Mouse (Mus musculus): ENCODE results near the gene Polr3c. TPM values are rescaled to one million over a fixed set of nuclear protein-coding genes. Genes with fewer than 3 reads are reported as not detected.

The Polr3c gene
- 10 to 100 TPM; 38.8 to 45.6 TPM for total RNA-seq (2023)

DNA sequence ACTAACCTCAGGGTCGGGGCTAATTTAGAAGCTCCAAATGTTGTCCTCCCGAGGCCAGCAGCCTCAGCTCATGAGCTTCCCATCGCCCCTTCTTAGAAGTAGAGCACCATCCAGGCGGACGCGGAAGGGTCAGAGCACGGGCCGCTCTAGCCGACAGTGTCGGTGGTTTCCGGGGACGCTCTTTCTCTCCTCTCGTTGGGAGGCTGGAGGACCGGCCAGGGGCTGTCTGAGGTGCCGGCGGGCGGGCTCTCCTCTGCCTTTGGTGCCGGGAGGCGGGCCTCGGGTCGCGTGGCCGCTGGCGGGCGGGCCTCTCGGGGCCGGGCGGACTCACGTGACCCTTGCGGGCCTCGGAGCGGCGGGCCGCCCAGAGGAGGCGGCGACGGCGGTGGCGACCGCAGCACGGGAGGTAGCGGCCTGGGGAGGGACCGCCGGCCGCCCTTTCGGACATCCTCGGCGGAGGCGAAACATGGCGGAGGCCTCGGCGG lies at the start of gene Polr3c, which contains the start of gene Rnf115:
Gene Polr3c (minus strand): TSS at position 286 of the 485 bp plus-strand sequence.
Gene Rnf115 (plus strand): TSS at position 322 of the 485 bp plus-strand sequence.

DNA sequence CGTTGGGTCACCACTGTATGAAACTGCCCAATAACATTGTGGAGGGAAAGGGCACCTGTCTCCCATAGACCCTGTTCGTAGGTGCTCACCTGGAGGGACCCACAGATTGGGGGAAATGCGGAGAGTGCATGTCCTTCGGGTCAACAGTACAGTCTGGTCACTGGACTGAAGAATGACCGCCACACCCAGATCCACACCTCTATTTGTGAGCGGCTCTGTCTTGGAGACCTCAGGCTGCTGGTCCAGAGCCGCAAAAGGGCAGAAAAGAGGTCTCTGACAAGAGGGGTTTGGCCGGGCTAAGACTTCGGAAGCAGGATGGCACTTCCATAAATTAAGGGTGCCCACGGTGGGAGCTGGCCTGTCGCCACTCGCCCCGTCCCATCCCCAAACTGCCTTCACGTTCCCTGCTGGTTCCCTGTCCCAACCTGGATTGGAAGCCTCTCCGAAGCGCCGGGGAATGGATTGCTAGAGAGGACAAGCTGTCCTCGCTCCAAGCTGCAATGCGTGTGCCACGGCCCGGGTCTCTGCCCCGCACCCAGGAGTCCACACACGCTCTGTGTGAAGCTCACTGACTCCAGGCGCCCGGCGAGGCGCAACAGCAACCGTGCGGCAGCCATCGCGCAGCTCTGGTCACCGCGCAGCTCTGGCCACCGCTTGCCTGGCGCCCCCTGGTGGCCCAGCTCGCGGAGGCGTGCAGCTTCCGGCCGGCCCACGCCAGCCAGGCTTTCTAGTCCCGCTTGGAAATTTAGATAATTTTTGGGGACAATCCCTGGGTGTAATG lies 19.3 kb downstream of the Polr3c start, which contains the start of gene Nudt17:
Gene Nudt17 (minus strand): TSS at position 660 of the 781 bp plus-strand sequence.

DNA sequence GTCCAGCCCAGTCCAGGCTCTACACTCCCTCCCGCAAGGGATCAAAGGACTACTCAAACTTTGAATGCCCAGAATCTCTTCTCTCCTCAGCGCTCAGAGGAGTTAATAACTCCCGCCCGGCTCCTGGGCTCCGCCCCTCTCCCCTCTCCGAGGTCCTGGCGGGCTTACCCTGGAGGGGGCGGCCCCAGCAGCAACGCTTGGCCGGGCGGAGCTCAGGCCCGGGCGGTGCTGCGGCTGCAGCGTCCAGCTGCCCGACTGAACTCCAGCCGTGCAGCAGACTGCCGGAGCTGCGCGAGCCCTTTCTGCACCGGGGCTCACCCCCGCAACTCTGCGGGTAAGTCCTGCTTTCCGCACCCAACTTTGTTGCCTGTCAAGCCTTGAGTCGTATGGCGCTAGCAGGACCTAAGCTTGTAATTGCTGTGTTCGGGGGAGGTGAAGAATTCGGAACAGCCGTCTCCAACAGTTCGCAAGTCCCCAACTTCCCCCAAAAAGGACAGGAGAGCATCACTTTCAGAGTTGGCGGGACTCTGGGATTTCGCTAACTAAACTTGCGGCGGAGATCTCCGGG lies 31.1 kb downstream of the Polr3c start, which contains the start of gene Pias3:
Gene Pias3 (plus strand): TSS at position 187 of the 568 bp plus-strand sequence.

DNA sequence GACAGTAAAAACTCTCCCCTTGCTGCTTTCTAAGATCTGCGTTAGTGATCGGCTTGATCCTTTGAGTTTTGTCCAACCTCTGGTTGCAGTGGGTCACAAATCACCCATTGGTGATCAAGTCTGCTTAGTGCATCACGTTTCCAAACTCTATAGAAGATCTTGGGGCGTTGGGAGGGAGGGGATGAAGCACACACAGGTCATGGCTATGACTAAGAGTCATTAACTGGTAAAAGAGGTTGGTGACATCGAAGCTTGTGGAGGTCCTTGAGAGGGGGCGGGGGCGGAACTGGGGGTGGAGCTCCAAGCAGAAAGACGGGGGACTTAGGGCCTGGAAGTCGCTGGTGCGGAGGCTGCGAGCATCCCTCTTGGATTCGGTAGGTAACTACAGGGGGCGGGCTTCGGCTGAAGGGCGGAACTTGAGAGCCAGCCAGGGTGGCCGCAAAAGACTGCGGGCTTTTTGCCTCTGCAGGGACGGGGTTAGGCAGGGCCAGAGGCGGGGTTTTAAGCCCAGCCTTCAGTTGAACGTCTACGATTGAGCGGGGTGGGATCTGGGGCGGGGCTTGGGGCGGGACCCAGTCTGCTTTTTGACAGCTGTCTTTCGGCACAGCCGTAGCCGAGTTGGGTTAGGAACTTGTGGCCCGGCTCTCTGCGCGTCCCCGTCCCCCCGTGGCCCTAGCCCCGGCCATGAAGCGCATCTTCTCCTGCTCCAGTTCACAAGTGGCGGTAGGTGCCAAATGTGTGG lies 57.5 kb downstream of the Polr3c start, which contains the start of gene Ankrd35:
Gene Ankrd35 (plus strand): TSS at position 405 of the 742 bp plus-strand sequence.

Other genes starting within 250 kb of the Polr3c start
- gene Hfe2, start 202.5 kb downstream of the Polr3c start, total RNA-seq (2023): not detected
- 100 to 1,000 TPM; 403 to 416 TPM for gene Txnip, start 169.7 kb downstream of the Polr3c start, total RNA-seq (2023)
- gene Gm16253, start 150.6 kb downstream of the Polr3c start, total RNA-seq (2023): not detected
- 10 to 100 TPM; 15.6 to 17.0 TPM for gene Polr3gl, start 133.4 kb downstream of the Polr3c start, total RNA-seq (2023)
- gene Ankrd34a, start 131.0 kb downstream of the Polr3c start, total RNA-seq (2023): not detected
- under 1 TPM; 0.58 to 0.68 TPM for gene Lix1l, start 126.5 kb downstream of the Polr3c start, total RNA-seq (2023)
- gene Rbm8a, start 97.7 kb downstream of the Polr3c start, total RNA-seq (2023): 10 to 100 TPM; 51.6 to 56.6 TPM
- gene Pex11b, start 92.3 kb downstream of the Polr3c start, total RNA-seq (2023): 10 to 100 TPM; 11.0 to 12.7 TPM
- gene Gm42957, start 92.2 kb downstream of the Polr3c start, total RNA-seq (2023): not detected
- under 1 TPM; 0.31 to 0.37 TPM for gene Itga10, start 82.0 kb downstream of the Polr3c start, total RNA-seq (2023)
- gene Ankrd35, start 57.5 kb downstream of the Polr3c start, total RNA-seq (2023): not detected
- 10 to 100 TPM; 38.8 to 48.2 TPM for gene Pias3, start 31.2 kb downstream of the Polr3c start, total RNA-seq (2023)
- gene Nudt17, start 19.1 kb downstream of the Polr3c start, total RNA-seq (2023): 1 to 10 TPM; 1.8 to 2.1 TPM
- gene Rnf115, start within 50 bp of the Polr3c start, total RNA-seq (2023): 10 to 100 TPM; 68.9 to 71.1 TPM
- not detected for gene Pdzk1, start 101.7 kb upstream of the Polr3c start, total RNA-seq (2023)
- gene Cd160, start 101.7 kb upstream of the Polr3c start, total RNA-seq (2023): not detected
- gene Gja5, start 177.1 kb upstream of the Polr3c start, total RNA-seq (2023): under 1 TPM; 0.11 to 0.36 TPM
- gene Gpr89, start 177.7 kb upstream of the Polr3c start, total RNA-seq (2023): 1 to 10 TPM; 6.9 to 8.3 TPM
- not detected for gene Gja8, start 198.4 kb upstream of the Polr3c start, total RNA-seq (2023)

Data from neutrophil, adult 59 days (primary cell).